Mouse (Mus musculus) embryo, embryonic 11.5 days (tissue): Measurements from ENCODE around the gene Eif3f.

Experiments used
- DNase-seq: peaks from one replicate; pipeline ENCODE4 v3.0.0-alpha.2; 2012; ENCODE audit warnings: low read depth, low spot score

Gene Eif3f

GRCm38 (mm10) chr7:108933794-108934731, at the start of gene Eif3f:
Gene Eif3f, plus strand, starts transcription at chr7:108934417.
- DNase-seq, result peak; percentile 94

GRCm38 (mm10) chr7:108884906-108885305, 49.3 kb upstream of the Eif3f start, which contains the start of gene Olfr518:
Gene Olfr518, minus strand, starts transcription at chr7:108885006.
- DNase-seq, result no peak

DNA sequence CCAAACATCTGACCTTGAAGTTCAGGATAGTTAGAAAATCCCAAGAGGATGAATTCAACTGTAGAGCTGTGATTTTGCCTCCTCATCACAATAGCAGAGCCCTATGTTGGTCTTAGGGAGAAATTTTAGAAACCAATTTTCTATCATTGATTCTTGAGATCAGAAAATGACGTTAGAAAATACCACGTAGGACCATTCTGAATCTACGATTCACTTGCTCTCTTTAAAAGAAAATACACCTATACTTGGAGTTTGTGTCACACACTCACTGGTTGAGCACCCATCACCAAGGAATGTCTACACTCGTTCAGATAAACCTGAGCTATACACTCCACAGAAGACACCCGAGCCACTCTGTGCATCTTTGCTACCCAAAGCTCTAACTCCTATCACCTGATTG, 39.9 kb upstream of the Eif3f start, which contains the start of gene Olfr519:
Olfr519 (minus strand) TSS at position 101 of the 400 bp plus-strand sequence.
- no peak for DNase-seq

DNA sequence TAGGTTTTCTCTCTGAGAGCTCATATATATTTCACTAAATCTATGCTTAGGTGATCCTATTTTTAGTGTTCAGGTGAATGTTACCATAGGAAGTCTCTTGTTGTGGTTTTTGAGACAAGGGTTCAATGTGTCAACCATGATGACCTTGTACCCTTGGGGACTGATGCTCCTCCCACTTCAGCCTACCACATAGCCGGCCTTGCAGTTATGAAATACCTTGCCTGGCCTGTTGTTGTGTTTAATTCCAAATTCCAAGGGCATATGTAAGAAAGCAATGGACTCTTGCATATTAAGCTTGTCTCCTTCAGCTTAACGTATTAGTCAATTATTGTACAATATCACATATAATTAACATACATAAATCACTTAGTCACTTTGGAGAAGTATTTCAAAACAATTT, 30.2 kb upstream of the Eif3f start:
- DNase-seq, result no peak

- no peak for DNase-seq
Observed at GRCm38 (mm10) chr7:108927043-108927442, 7.2 kb upstream of the Eif3f start.

GRCm38 (mm10) chr7:108928280-108929188, 5.7 kb upstream of the Eif3f start:
- no peak for DNase-seq

DNA sequence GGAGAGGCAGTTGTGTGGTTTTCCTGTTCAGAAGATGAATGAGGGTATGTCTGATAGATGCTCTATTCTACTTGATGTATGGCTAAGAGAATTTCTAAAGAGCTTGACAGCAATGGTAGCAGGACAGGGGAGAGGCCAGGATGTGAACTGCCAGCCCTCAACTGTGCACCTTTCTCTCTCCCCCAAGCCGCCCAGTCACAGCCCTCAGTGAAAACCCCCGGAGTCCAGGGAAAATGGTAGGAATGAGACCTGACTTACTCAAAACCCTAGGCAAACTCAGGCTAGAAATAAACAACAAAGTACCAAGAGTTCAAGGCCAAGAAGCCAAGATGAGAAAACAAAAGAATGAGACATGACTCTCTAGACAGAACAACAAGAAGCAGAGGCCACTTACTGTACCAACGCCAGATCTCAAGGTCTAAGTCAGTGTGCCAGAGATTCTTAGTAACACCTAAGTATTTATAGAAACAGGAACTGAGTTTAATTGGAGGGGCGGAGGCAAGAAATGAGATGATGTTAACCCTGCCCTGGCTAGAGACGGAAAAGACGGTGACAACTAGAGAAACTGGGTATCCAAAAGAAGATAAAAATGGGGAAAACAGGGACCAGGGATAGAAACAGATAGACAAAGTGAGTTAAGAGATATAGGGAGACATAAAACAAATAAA, 4.4 kb upstream of the Eif3f start, which contains the start of gene Nlrp10:
Nlrp10 (minus strand) TSS at position 453 of the 668 bp plus-strand sequence.
- no peak for DNase-seq

- DNase-seq, result no peak
Observed at GRCm38 (mm10) chr7:108934836-108935235, 619 bp downstream of the Eif3f start.

DNA sequence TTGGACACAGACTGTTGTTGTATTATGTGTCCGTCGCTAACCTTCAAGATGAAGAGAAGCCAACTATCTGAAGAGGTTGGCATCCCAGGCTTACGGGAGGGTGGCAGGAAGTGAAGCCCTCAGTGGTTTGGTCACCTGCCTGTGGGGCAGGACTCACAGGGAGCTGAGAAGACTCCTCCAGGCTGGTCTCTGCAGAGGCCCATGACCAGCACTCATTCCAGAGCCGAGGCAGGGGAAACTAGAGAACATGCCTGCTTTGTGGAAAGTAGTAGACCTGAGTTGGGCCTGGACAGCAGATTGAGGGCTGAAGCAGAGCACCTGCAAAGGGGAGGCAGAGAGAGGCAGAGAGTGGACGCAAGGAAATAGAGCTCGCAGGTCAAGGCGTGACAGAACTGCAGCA, 1.2 kb downstream of the Eif3f start:
- no peak for DNase-seq

DNA sequence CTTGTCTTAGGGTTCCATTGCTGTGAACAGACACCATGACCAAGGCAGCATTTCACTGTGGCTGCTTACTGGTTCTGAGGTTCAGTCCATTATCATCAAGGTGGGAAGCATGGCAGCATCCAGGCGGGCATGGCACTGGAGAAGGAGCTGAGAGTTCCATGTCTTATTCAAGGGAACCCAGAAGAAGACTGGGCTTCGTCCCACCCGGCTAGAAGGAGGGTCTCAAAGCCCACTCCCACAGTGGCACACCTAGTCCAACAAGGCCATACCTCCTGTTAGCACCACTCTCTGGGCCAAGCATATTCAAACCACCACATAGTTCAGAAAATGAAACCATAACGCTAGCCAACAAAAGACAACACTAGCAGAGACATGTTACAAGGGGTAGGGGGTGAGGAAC, 2.4 kb downstream of the Eif3f start:
- no peak for DNase-seq

- no peak for DNase-seq
Observed at GRCm38 (mm10) chr7:108941466-108941865, 7.2 kb downstream of the Eif3f start.

GRCm38 (mm10) chr7:108944002-108944401, 9.8 kb downstream of the Eif3f start:
- peak; percentile 51 for DNase-seq

- DNase-seq, result no peak
Observed at GRCm38 (mm10) chr7:108948611-108949010, 14.4 kb downstream of the Eif3f start.

DNA sequence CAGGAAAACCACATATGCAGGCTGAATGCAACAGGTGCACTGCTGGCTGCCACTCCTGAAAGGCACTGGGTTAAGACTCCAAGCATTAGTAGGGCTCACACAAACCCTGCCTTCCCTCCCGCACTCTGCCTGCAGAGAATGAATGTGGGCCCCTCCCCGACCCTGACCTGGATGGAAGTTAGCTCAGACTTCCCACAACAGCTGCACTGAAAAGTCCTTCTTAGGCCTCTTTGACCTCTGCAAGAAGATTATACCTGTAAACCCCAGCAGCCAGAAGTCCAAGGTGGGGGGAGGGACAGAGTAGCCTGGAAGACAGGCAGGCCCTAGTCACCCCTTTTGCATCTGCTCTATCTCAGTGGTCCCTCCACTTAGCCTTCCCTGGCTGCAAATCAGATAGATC, 15.1 kb downstream of the Eif3f start:
- no peak for DNase-seq

- DNase-seq, result peak; percentile 51
Observed at GRCm38 (mm10) chr7:108950312-108950761, 16.1 kb downstream of the Eif3f start, which contains the start of gene Tub. Gene Tub, plus strand, starts transcription at chr7:108950338.

- peak; percentile 14 for DNase-seq
Observed at GRCm38 (mm10) chr7:108950762-108951331, 16.6 kb downstream of the Eif3f start.

DNA sequence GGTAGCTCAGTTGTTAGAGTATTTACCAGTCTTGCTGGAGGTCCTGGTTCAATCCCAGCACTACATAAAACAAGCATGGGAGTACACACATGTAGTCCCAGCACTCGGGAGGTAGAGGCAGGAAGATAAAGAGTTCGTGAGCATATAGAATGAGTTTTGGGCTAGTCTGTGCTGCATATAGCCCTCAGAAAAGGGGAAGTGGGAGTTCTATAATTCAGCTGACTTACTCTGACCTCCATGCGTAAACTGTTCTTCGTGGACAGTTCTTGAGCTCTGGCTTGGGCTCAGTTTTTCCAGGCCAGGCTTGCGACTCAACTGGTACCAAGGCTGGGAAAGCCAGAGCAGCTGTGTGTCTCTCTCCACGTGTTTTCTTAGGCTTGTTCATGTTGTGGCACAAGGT, 18.6 kb downstream of the Eif3f start:
- DNase-seq, result no peak

- no peak for DNase-seq
Observed at GRCm38 (mm10) chr7:108954185-108954584, 20.0 kb downstream of the Eif3f start.

- no peak for DNase-seq
Observed at GRCm38 (mm10) chr7:108957734-108958133, 23.5 kb downstream of the Eif3f start.

- no peak for DNase-seq
Observed at GRCm38 (mm10) chr7:108965968-108966367, 31.8 kb downstream of the Eif3f start.
